Mouse (Mus musculus): Measurements from ENCODE around the gene Acod1. TPM values are rescaled to one million over a fixed set of nuclear protein-coding genes. Genes with fewer than 3 reads are reported as not detected.

Acod1 gene
- polyA plus RNA-seq, 1 experiment from 2014 or later = 0.06 TPM

- Histone ChIP-seq H3K36me3 (replicated peaks) (no peaks in the 10 kb centered on the region), H3K9me3 (no peaks in the 10 kb centered on the region), H3K4me1 (no peaks in the 10 kb centered on the region), H3K27me3 (no peaks in the 10 kb centered on the region), H3K9ac (no peak overlapping the region), H3K4me3 (replicated peaks) (no peak overlapping the region), H3K4me2 (no peak overlapping the region), H3K27ac (no peak overlapping the region)
- ATAC-seq (ENCODE audit: low FRiP score) = no peak
- 92% methylated on average over 13 of the region's 13 CpGs for WGBS
Measured at GRCm38 (mm10) chr14:103054731-103055130, 8.0 kb downstream of the Acod1 start.

DNA sequence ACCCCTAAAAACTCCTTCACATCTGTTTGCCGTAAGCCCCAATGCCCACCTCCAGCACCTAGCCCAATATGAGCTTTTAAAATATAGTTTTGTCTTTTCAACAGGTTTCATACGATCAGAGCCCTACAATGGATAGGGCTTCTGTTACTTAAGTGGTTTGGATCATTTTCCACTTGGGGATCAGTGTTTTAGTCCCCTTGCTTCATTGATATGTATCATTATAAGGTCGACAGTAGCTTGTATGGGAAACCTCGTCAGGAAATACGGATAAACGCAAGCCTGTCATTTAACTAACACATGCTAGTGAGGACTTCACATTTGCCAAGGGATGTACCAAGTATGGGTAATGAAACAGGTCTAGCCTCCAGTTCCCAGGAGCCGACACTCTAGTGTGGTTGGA lies 9.8 kb downstream of the Acod1 start:
- H3K4me3 ChIP-seq (replicated peaks) = no peak overlapping the region
- no peaks in the 10 kb centered on the region for H3K9me3 ChIP-seq
- no peaks in the 10 kb centered on the region for H3K27me3 ChIP-seq
- WGBS = 89% methylated on average over 7 of the region's 7 CpGs
- H3K9ac ChIP-seq = no peak overlapping the region
- H3K27ac ChIP-seq = no peak overlapping the region
- no peaks in the 10 kb centered on the region for H3K4me1 ChIP-seq
- H3K36me3 ChIP-seq (replicated peaks) = no peaks in the 10 kb centered on the region
- no peak overlapping the region for H3K4me2 ChIP-seq
- no peak for ATAC-seq (ENCODE audit: low FRiP score)

DNA sequence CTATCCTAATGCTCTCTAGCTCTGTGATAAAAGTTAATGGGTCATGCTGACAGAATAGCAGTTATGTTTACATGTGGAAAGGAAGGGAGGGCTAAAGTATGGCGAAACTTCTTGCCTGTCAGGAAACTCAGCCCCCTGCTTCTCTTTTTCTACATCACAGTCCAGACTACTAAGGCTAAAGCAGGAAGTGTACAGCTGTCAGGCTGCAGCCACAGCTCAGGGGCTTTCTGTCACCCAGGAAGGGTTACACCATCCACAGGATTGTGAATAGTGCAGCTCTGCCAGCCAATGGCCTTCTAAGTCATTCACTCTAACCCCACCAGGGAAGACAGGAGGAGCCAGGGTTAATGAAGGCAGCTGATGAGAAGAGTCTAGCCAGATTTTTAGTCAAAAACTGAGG lies 12.2 kb downstream of the Acod1 start:
- H3K36me3 ChIP-seq (replicated peaks) = no peaks in the 10 kb centered on the region
- no peak overlapping the region for H3K27ac ChIP-seq
- no peak overlapping the region for H3K4me3 ChIP-seq (replicated peaks)
- H3K4me1 ChIP-seq = no peaks in the 10 kb centered on the region
- 93% methylated on average over 1 of the region's 1 CpGs for WGBS
- no peak overlapping the region for H3K9ac ChIP-seq
- ATAC-seq (ENCODE audit: low FRiP score) = no peak
- H3K27me3 ChIP-seq = no peaks in the 10 kb centered on the region
- H3K9me3 ChIP-seq = no peaks in the 10 kb centered on the region
- H3K4me2 ChIP-seq = no peak overlapping the region

GRCm38 (mm10) chr14:103059495-103059894 lies 12.7 kb downstream of the Acod1 start:
- H3K9me3 ChIP-seq = no peaks in the 10 kb centered on the region
- no peaks in the 10 kb centered on the region for H3K27me3 ChIP-seq

DNA sequence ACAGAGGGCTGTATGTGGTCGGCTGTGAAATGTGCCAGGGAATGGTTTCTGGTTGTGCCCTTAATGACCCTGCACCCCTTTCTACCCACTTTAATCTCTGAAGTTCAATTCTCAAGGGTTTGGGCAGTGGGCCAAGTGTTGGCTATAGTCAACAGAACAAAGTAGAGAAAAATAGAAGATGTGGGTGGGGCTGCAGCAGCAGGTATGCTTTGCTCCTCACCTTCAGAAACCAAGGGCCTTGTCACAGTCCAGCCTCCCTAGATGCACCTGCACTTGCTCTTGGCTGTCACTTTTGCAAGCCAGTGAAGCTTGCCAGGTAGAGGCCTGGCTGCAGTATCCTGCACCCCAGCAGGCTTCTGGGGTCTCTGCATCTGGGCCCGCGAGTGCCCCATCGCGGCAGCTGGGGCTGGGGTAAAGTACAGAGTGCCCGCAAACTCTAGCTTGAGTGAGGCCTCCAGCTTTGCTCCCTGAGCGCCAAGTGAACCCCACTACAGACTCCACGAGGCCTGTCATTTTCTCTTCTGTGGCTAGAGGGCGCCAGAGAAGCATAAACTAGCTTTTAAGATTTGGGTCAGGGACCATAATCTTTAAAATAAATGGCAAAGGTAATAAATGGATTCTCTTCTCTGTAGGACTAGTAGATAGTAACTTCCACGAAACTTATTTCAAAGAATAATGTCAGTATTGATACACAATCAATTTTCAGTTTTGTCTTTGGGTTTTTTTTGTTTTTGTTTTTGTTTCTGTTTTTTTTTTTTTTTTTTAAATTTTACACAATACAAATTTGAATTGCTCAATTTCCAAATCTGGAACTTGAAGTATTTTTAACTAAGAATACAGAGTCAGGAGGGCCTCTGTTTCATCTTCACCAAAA lies 18.8 kb downstream of the Acod1 start:
- ATAC-seq (ENCODE audit: low FRiP score) = no peak
- no peaks in the 10 kb centered on the region for H3K27me3 ChIP-seq
- H3K9ac ChIP-seq = no peak overlapping the region
- no peak overlapping the region for H3K4me3 ChIP-seq (replicated peaks)
- no peaks in the 10 kb centered on the region for H3K9me3 ChIP-seq
- peaks cover 8% of the 10 kb centered on the region for H3K4me1 ChIP-seq
- WGBS = 10% methylated on average over 10 of the region's 10 CpGs
- H3K36me3 ChIP-seq (replicated peaks) = no peaks in the 10 kb centered on the region
- H3K4me2 ChIP-seq = peak overlapping the region; percentile 15; the same call in 1 of the 2 replicates
- no peak overlapping the region for H3K27ac ChIP-seq

More at GRCm38 (mm10) chr14:103059495-103059894, 12.7 kb downstream of the Acod1 start:
- H3K9ac ChIP-seq = no peak overlapping the region
- no peaks in the 10 kb centered on the region for H3K36me3 ChIP-seq (replicated peaks)
- H3K4me1 ChIP-seq = no peaks in the 10 kb centered on the region
- H3K4me2 ChIP-seq = no peak overlapping the region
- H3K27ac ChIP-seq = no peak overlapping the region
- H3K4me3 ChIP-seq (replicated peaks) = no peak overlapping the region
- 87% methylated on average over 10 of the region's 10 CpGs for WGBS
- ATAC-seq (ENCODE audit: low FRiP score) = no peak

DNA sequence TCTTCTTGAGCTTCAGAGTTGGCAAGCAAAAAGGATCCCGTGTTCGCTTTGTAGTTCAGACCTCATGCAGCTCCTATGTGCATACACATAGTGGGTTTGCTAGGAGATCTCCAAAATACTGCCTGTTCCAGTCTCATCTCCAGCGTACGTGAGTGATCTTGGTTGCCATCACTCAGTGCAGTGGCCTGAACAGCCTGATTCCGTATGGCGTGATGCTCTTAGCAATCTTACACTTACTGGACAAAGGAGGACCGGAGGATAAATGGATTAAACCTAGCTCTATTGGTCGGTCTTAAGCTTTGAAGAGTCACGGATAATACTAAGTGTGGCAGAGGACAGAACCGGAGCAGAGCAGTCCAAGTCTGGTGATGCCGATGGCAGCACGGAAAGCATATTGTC lies 22.7 kb downstream of the Acod1 start:
- Histone ChIP-seq H3K9ac (peak overlapping the region; percentile 61), H3K36me3 (replicated peaks) (peaks cover 12% of the 10 kb centered on the region), H3K9me3 (no peaks in the 10 kb centered on the region), H3K27ac (peak overlapping the region; percentile 80; the same call in 1 of the 2 replicates), H3K4me1 (peaks cover 14% of the 10 kb centered on the region), H3K27me3 (no peaks in the 10 kb centered on the region), H3K4me3 (replicated peaks) (peak overlapping the region; percentile 59), H3K4me2 (peak overlapping the region; percentile 81)
- ATAC-seq (ENCODE audit: low FRiP score) = peak; percentile 31; the same call in 1 of the 2 replicates
- WGBS = 9% methylated on average over 12 of the region's 12 CpGs

DNA sequence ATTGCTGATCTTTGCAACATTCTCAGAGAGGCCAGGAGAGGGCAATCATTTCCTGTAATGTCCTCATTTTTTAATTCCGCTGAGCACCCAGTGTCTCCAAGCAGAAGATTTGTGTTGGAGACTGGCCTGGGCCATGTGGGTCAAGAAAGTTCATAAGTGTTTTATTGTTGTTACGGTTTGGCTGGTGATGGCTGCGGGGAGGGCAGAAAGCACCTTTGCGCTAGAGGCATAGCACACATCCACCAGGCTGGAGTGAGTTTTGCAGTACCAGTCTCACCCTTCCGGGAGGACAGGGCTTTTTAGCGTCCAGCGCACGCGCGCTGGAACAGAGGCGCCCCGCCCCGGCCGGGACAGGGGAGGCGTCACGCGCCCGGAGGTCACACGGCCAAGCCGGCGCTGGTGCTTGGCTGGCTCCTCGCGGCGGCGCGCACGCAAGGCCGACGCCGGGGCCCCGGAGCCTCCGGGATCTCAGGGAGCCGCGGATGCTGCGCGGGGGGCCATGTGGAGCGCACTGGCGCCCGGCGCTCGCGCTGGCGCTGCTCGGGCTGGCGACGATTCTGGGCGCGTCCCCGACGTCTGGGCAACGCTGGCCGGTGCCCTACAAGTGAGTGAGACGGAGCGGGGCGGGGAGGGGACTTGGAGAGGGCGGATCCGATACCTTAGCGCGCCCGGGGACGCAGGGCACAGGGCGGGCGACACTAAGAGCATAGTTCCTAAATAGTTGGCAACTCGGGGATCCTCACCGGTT lies 23.3 kb downstream of the Acod1 start, which contains the start of gene Cln5:
Cln5 (plus strand) TSS at position 353 of the 748 bp plus-strand sequence.
- H3K36me3 ChIP-seq (replicated peaks) = peaks cover 16% of the 10 kb centered on the region
- H3K9ac ChIP-seq = peak within 1 kb of the TSS; percentile 61
- H3K27ac ChIP-seq = peak within 1 kb of the TSS; percentile 80
- H3K9me3 ChIP-seq = no peaks in the 10 kb centered on the region
- no peaks in the 10 kb centered on the region for H3K27me3 ChIP-seq
- H3K4me3 ChIP-seq (replicated peaks) = peak within 1 kb of the TSS; percentile 59
- peak within 1 kb of the TSS; percentile 81 for H3K4me2 ChIP-seq
- peaks cover 14% of the 10 kb centered on the region for H3K4me1 ChIP-seq
- peak; percentile 96 for ATAC-seq (ENCODE audit: low FRiP score)
- WGBS = under 1% methylated on average over 65 of the region's 65 CpGs

- Histone ChIP-seq H3K4me1 (peaks cover 11% of the 10 kb centered on the region), H3K4me2 (peak overlapping the region; percentile 81), H3K36me3 (replicated peaks) (peaks cover 18% of the 10 kb centered on the region), H3K9me3 (no peaks in the 10 kb centered on the region), H3K27ac (peak overlapping the region; percentile 80; the same call in 1 of the 2 replicates), H3K9ac (peak overlapping the region; percentile 61), H3K27me3 (no peaks in the 10 kb centered on the region), H3K4me3 (replicated peaks) (peak overlapping the region; percentile 59)
- no peak for ATAC-seq (ENCODE audit: low FRiP score)
- 5% methylated on average over 10 of the region's 10 CpGs for WGBS
Measured at GRCm38 (mm10) chr14:103070790-103071189, 24.0 kb downstream of the Acod1 start.

GRCm38 (mm10) chr14:103071471-103071870 lies 24.7 kb downstream of the Acod1 start:
- no peak overlapping the region for H3K9ac ChIP-seq
- WGBS = 93% methylated on average over 12 of the region's 12 CpGs

GRCm38 (mm10) chr14:103072731-103073130 lies 26.0 kb downstream of the Acod1 start:
- Histone ChIP-seq H3K4me3 (replicated peaks) (no peak overlapping the region), H3K36me3 (replicated peaks) (peaks cover 31% of the 10 kb centered on the region), H3K4me2 (no peak overlapping the region), H3K4me1 (peaks cover 11% of the 10 kb centered on the region), H3K27ac (no peak overlapping the region), H3K27me3 (no peaks in the 10 kb centered on the region), H3K9me3 (no peaks in the 10 kb centered on the region), H3K9ac (no peak overlapping the region)
- WGBS = 91% methylated on average over 4 of the region's 4 CpGs
- ATAC-seq (ENCODE audit: low FRiP score) = no peak

More at GRCm38 (mm10) chr14:103071471-103071870, 24.7 kb downstream of the Acod1 start:
- Histone ChIP-seq H3K27ac (no peak overlapping the region), H3K4me3 (replicated peaks) (no peak overlapping the region), H3K27me3 (no peaks in the 10 kb centered on the region), H3K4me2 (no peak overlapping the region), H3K4me1 (peaks cover 11% of the 10 kb centered on the region), H3K36me3 (replicated peaks) (peaks cover 22% of the 10 kb centered on the region), H3K9me3 (no peaks in the 10 kb centered on the region)
- ATAC-seq (ENCODE audit: low FRiP score) = no peak

DNA sequence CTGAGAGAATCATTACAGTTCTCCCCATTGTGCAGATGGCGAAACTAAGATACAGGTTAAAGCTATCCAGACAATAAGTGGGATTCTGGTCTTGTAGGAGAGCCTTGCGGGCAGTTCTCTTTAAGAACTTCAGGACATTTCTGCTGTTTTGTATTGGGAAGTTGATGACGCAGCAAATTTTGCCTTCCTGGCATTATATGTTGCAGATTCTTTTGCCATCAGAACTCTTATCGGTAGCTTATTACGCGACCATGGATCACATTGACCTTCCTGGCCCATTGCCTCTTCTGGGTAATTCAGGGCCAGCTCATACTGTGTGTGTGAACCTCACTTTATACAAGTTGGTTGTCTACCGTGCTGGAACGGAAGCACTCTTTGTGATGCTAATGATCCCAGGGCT lies 27.0 kb downstream of the Acod1 start:
- peaks cover 39% of the 10 kb centered on the region for H3K36me3 ChIP-seq (replicated peaks)

DNA sequence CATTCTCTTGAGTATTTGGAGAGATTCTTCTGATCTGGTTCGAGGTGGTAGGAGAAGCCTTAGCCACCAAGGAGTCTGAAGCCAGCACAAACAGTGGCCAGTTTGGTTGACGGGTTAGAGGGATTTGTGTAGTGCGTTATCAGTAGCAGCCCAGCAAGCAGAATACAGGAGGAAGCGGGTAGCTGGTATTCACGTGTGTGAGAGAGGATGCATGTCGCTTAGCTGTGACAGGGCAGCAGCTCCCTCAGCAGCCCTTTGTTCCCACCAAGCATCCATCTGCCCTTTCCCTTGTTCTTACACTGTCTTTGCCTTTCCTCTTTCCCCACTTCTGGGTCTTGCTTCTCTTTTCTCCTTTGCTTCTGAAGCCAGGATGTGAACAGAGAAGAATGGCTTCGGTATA lies 28.4 kb downstream of the Acod1 start:
- Histone ChIP-seq H3K9ac (no peak overlapping the region), H3K4me3 (replicated peaks) (no peak overlapping the region), H3K36me3 (replicated peaks) (peaks cover 39% of the 10 kb centered on the region), H3K9me3 (no peaks in the 10 kb centered on the region), H3K27ac (no peak overlapping the region), H3K4me2 (no peak overlapping the region), H3K27me3 (no peaks in the 10 kb centered on the region), H3K4me1 (peaks cover 6% of the 10 kb centered on the region)
- 80% methylated on average over 7 of the region's 7 CpGs for WGBS
- ATAC-seq (ENCODE audit: low FRiP score) = no peak

More for the DNA sequence above, 27.0 kb downstream of the Acod1 start:
- no peak for ATAC-seq (ENCODE audit: low FRiP score)
- Histone ChIP-seq H3K4me2 (no peak overlapping the region), H3K4me1 (peaks cover 11% of the 10 kb centered on the region), H3K9me3 (no peaks in the 10 kb centered on the region), H3K4me3 (replicated peaks) (no peak overlapping the region), H3K9ac (no peak overlapping the region), H3K27me3 (no peaks in the 10 kb centered on the region), H3K27ac (no peak overlapping the region)
- 85% methylated on average over 8 of the region's 8 CpGs for WGBS
